16 mouse cellular contexts compared by ENCODE assay signal in the genomic region with DNA sequence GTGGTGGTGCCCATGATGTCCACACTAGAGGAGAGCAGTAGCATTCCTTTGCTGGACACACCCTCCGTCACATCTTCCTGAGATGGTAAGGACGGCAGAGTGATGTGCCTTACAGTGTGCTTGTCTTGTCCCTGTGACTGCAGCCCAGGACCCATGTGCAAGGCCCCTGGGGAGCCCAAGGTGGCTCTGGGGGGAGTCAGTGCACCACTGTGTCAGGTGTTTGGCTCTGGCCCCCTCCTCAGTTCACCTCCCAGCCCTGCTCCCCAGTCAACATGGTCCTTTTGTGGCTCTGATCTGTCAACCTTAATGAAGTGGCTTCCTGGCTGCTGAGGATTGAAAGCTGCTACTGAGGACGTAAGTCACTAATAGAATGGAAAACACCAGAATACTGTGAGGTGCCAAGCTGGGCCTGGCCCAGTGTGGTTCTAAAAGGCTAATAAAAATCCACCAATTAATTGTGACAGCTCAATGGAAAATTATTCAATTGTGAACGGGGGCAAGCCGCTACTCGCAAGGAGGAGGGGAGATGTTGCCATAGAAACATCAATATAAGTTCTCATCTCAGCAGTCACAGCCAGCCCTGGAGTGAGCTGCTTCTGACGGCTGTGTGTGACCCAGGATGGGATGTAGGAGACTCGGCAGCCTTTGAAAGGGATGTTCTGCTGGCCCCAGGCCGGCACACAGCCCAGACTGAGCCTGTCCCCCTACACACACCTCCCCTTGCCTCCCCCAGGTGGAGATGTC. TPM values are rescaled to one million over a fixed set of nuclear protein-coding genes. Genes with fewer than 3 reads are reported as not detected.
DNase-seq lines count a peak whose midpoint lies in the region; ATAC-seq and TF ChIP-seq lines count a peak whose summit lies in the region.
"Had no signal": no experiment of that assay in that cellular context is flagged by ENCODE, and none has a peak within 500 bp of the region (broad histone marks: within the 10 kb centered on the region; RNA-seq: fewer than 3 reads in every experiment).

No protein-coding gene starts in this region.

- no peaks in the 10 kb centered on the region for H3K27me3 ChIP-seq in forebrain, embryonic 11.5 days (ENCODE audit: control insufficient read depth, insufficient read depth, low read length)
- no peaks in the 10 kb centered on the region for H3K27me3 ChIP-seq in hindbrain, embryonic 15.5 days
- no peaks in the 10 kb centered on the region for H3K27me3 ChIP-seq in midbrain, embryonic 15.5 days (replicated peaks)
- H3K27me3 ChIP-seq in cerebellum, adult 2 months (ENCODE audit: control insufficient read depth, insufficient read depth, low read length): no peaks in the 10 kb centered on the region
- H3K27me3 ChIP-seq in liver, embryonic 11.5 days (replicated peaks; ENCODE audit: control insufficient read depth, insufficient read depth, low read length): peaks cover 3% of the 10 kb centered on the region; the same call in 1 of the 2 replicates

- no peak overlapping the region for H3K9ac ChIP-seq in forebrain, embryonic 11.5 days (ENCODE audit: low read length)
- H3K9ac ChIP-seq in hindbrain, embryonic 15.5 days: no peak overlapping the region
- no peak overlapping the region for H3K9ac ChIP-seq in midbrain, embryonic 15.5 days
- H3K9ac ChIP-seq in liver, embryonic 11.5 days (ENCODE audit: low read depth, low read length): no peak overlapping the region
- H3K9ac ChIP-seq: heart, embryonic 15.5 days had no signal

- peaks cover 31% of the 10 kb centered on the region for H3K4me1 ChIP-seq in forebrain, embryonic 11.5 days (replicated peaks; ENCODE audit: control insufficient read depth, insufficient read depth, low read length)
- peaks cover 56% of the 10 kb centered on the region for H3K4me1 ChIP-seq in hindbrain, embryonic 15.5 days (replicated peaks)
- peaks cover 59% of the 10 kb centered on the region for H3K4me1 ChIP-seq in midbrain, embryonic 15.5 days
- H3K4me1 ChIP-seq in cerebellum, adult 2 months (ENCODE audit: control insufficient read depth, insufficient read depth, low read length): peaks cover 17% of the 10 kb centered on the region
- peaks cover 12% of the 10 kb centered on the region for H3K4me1 ChIP-seq in liver, embryonic 11.5 days (replicated peaks; ENCODE audit: control insufficient read depth, insufficient read depth, low read length)

- no peaks in the 10 kb centered on the region for H3K9me3 ChIP-seq in forebrain, embryonic 11.5 days (ENCODE audit: control insufficient read depth, low read length)
- no peaks in the 10 kb centered on the region for H3K9me3 ChIP-seq in hindbrain, embryonic 15.5 days
- H3K9me3 ChIP-seq in midbrain, embryonic 15.5 days: no peaks in the 10 kb centered on the region
- no peaks in the 10 kb centered on the region for H3K9me3 ChIP-seq in liver, embryonic 11.5 days (ENCODE audit: control insufficient read depth, low read length)
- H3K9me3 ChIP-seq: heart, embryonic 15.5 days had no signal

- WGBS in forebrain, embryonic 11.5 days: 25% methylated on average over 9 of the region's 9 CpGs
- 19% methylated on average over 9 of the region's 9 CpGs for WGBS in hindbrain, embryonic 15.5 days
- 17% methylated on average over 9 of the region's 9 CpGs for WGBS in midbrain, embryonic 15.5 days
- 72% methylated on average over 9 of the region's 9 CpGs for WGBS in cerebellum, adult 2 months
- 64% methylated on average over 9 of the region's 9 CpGs for WGBS in liver, embryonic 11.5 days

- no peak for TF ChIP-seq CTCF in cerebellum, adult 2 months (IDR thresholded peaks at IDR 0.05; ENCODE audit: borderline replicate concordance, insufficient read depth, low read depth, low read length)

- intact Hi-C loops in left cerebral cortex, postnatal 14 days (cut with DNase I): no loop called here

- H3K4me2 ChIP-seq in forebrain, embryonic 11.5 days (ENCODE audit: low read depth, low read length, severe bottlenecking): no peak overlapping the region
- no peak overlapping the region for H3K4me2 ChIP-seq in hindbrain, embryonic 15.5 days
- H3K4me2 ChIP-seq in midbrain, embryonic 15.5 days: peak overlapping the region; percentile 6; the same call in 1 of the 2 replicates
- no peak overlapping the region for H3K4me2 ChIP-seq in liver, embryonic 11.5 days
- H3K4me2 ChIP-seq: heart, embryonic 15.5 days had no signal

- TF ChIP-seq POLR2A in cerebellum, adult 2 months (IDR thresholded peaks at IDR 0.05; ENCODE audit: borderline replicate concordance, insufficient read depth, low read length): no peak

- ATAC-seq in forebrain, embryonic 11.5 days (replicated peaks; ENCODE audit: low FRiP score): peak; percentile 18; the same call in 1 of the 2 replicates
- peak; percentile 58 for ATAC-seq in hindbrain, embryonic 15.5 days (ENCODE audit: low FRiP score, low read depth)
- peak; percentile 62 for ATAC-seq in midbrain, embryonic 15.5 days (replicated peaks)
- no peak for ATAC-seq in liver, embryonic 11.5 days (replicated peaks; ENCODE audit: low FRiP score)

- no peak overlapping the region for H3K4me3 ChIP-seq in forebrain, embryonic 11.5 days (ENCODE audit: low read depth, low read length)
- no peak overlapping the region for H3K4me3 ChIP-seq in hindbrain, embryonic 15.5 days
- no peak overlapping the region for H3K4me3 ChIP-seq in midbrain, embryonic 15.5 days
- H3K4me3 ChIP-seq in cerebellum, adult 2 months (replicated peaks; ENCODE audit: insufficient read depth, low read depth, low read length): no peak overlapping the region
- no peak overlapping the region for H3K4me3 ChIP-seq in liver, embryonic 11.5 days (ENCODE audit: low read depth, low read length)
- H3K4me3 ChIP-seq: gastrocnemius, adult 2 months; heart, embryonic 15.5 days had no signal

- peak overlapping the region; percentile 41 for H3K27ac ChIP-seq in forebrain, embryonic 11.5 days (ENCODE audit: low read depth, low read length)
- peak overlapping the region; percentile 67 for H3K27ac ChIP-seq in hindbrain, embryonic 15.5 days (replicated peaks)
- peak overlapping the region; percentile 78 for H3K27ac ChIP-seq in midbrain, embryonic 15.5 days
- no peak overlapping the region for H3K27ac ChIP-seq in cerebellum, adult 2 months (ENCODE audit: insufficient read depth, low read length)
- H3K27ac ChIP-seq in liver, embryonic 11.5 days (ENCODE audit: low read depth, low read length): no peak overlapping the region
- H3K27ac ChIP-seq: gastrocnemius, adult 2 months; heart, embryonic 15.5 days had no signal

- peak; percentile 46 for DNase-seq in Muller cell, postnatal 12 days (ENCODE audit: inconsistent ontology term)
- DNase-seq in forebrain, embryonic 11.5 days (ENCODE audit: low spot score): no peak
- no peak for DNase-seq in adipocyte (ENCODE audit: low spot score)
- no peak for DNase-seq in cerebellum, adult 2 months
- no peak for DNase-seq in liver, embryonic 11.5 days (ENCODE audit: low spot score)
- no peak for DNase-seq in left cerebral cortex, postnatal 14 days (ENCODE audit: low spot score in 2 of 2)
- DNase-seq: cerebellum, postnatal 10 days; gastrocnemius, adult 2 months; kidney, adult 11 months; thymus, postnatal 36 days had no signal

- peaks cover 6% of the 10 kb centered on the region; the same call in 1 of the 2 replicates for H3K36me3 ChIP-seq in forebrain, embryonic 11.5 days (ENCODE audit: control insufficient read depth, insufficient read depth, low read length)
- H3K36me3 ChIP-seq in hindbrain, embryonic 15.5 days: no peaks in the 10 kb centered on the region
- H3K36me3 ChIP-seq in midbrain, embryonic 15.5 days (replicated peaks): peaks cover 4% of the 10 kb centered on the region; the same call in 1 of the 2 replicates
- peaks cover 21% of the 10 kb centered on the region for H3K36me3 ChIP-seq in liver, embryonic 11.5 days (ENCODE audit: control insufficient read depth, insufficient read depth, low read length)

RNA-seq across cellular contexts. Expression of gene Qrfp, which starts 3.6 kb away (rescaled TPM):
- polyA plus RNA-seq in forebrain, embryonic 11.5 days (2014; fragmentation: Nextera tagmentation; extraction: Ambion mirVana): 0.16 and 0.24 TPM in 2 replicates
- polyA plus RNA-seq in hindbrain, embryonic 15.5 days (2015; fragmentation: Nextera tagmentation; extraction: Ambion mirVana): 0.12 TPM in 1 of 2 replicates, not detected in the other
- polyA plus RNA-seq in midbrain, embryonic 15.5 days (2015; fragmentation: Nextera tagmentation; extraction: Ambion mirVana): 0.05 and 0.09 TPM in 2 replicates
- not detected in 2 replicates for polyA plus RNA-seq in cerebellum, adult 2 months (2012; rRNA removed)
- polyA plus RNA-seq in liver, embryonic 11.5 days (2014; fragmentation: Nextera tagmentation; extraction: Ambion mirVana): 0.08 TPM in 1 of 2 replicates, not detected in the other
- total RNA-seq in left cerebral cortex, postnatal 14 days (2021): not detected
- total RNA-seq: gastrocnemius, adult 2 months; layer of hippocampus, postnatal 10 days had no signal

RNA-seq across cellular contexts. Expression of gene Fibcd1, which starts 39.0 kb away (rescaled TPM):
- polyA plus RNA-seq in forebrain, embryonic 11.5 days (2014; fragmentation: Nextera tagmentation; extraction: Ambion mirVana): 0.24 and 0.39 TPM in 2 replicates
- 7.7 and 8.1 TPM in 2 replicates for polyA plus RNA-seq in hindbrain, embryonic 15.5 days (2015; fragmentation: Nextera tagmentation; extraction: Ambion mirVana)
- polyA plus RNA-seq in midbrain, embryonic 15.5 days (2015; fragmentation: Nextera tagmentation; extraction: Ambion mirVana): 19.6 and 20.2 TPM in 2 replicates
- polyA plus RNA-seq in cerebellum, adult 2 months (2012; rRNA removed): 1.3 and 1.5 TPM in 2 replicates
- polyA plus RNA-seq in liver, embryonic 11.5 days (2014; fragmentation: Nextera tagmentation; extraction: Ambion mirVana): 0.04 and 0.14 TPM in 2 replicates
- total RNA-seq in left cerebral cortex, postnatal 14 days (2021): 10 to 100 TPM; 12.8 to 16.1 TPM
- total RNA-seq: gastrocnemius, adult 2 months; neutrophil, adult 5-6 weeks had no signal
- polyA plus RNA-seq: heart, embryonic 15.5 days; stomach, embryonic 14.5 days had no signal

Comparison
In these comparisons a context has a peak if more than half of its experiments do, and no peak if none do; other contexts are left out.
1. H3K27ac ChIP-seq: peak in forebrain, embryonic 11.5 days (single experiment), hindbrain, embryonic 15.5 days (single experiment) and midbrain, embryonic 15.5 days (single experiment); none in cerebellum, adult 2 months (single experiment) and liver, embryonic 11.5 days (single experiment).